Mouse (Mus musculus) C2C12 (cell line): Measurements from ENCODE around the gene Psmb3.

ENCODE experiments used
- CTCF ChIP-seq: IDR thresholded peaks from one replicate; pipeline ENCODE4 v1.5.1; 2011; ENCODE audit not compliant: control insufficient read depth, insufficient read depth, insufficient read length
- MAX ChIP-seq: IDR thresholded peaks from one replicate; pipeline ENCODE4 v1.6.1; 2011; ENCODE audit warnings: mild to moderate bottlenecking, control low read depth

- no peak for TF ChIP-seq CTCF
- TF ChIP-seq MAX = no peak
Observed at GRCm38 (mm10) chr11:97738703-97739102, 35.5 kb downstream of the Psmb3 start.
